14 mouse cellular contexts compared by ENCODE assay signal in genomic region chr10:70138150-70138549, GRCm38 (mm10). TPM values are rescaled to one million over a fixed set of nuclear protein-coding genes. Genes with fewer than 3 reads are reported as not detected.
DNase-seq lines count a peak whose midpoint lies in the region; ATAC-seq lines count a peak whose summit lies in the region.
"Had no signal": no experiment of that assay in that cellular context is flagged by ENCODE, and none has a peak within 500 bp of the region (broad histone marks: within the 10 kb centered on the region; RNA-seq: fewer than 3 reads in every experiment).

No protein-coding gene starts in this region.

- no peak for DNase-seq in midbrain, embryonic 10.5 days (ENCODE audit: low spot score)
- peak; percentile 86 for DNase-seq in ZHBTc4 (ENCODE audit: low read depth, low spot score)
- peak; percentile 69 for DNase-seq in liver, embryonic 11.5 days (ENCODE audit: low spot score)
- DNase-seq in kidney, adult 9 months, result no peak
- no peak for DNase-seq in layer of hippocampus, adult 18-20 months (ENCODE audit: low spot score in 2 of 2)
- DNase-seq: gastrocnemius, postnatal 25 days; layer of hippocampus, adult 9-11 months; thymus, postnatal 4 days had no signal

- no peak for ATAC-seq in midbrain, embryonic 15.5 days (replicated peaks)
- peak; percentile 78 for ATAC-seq in liver, embryonic 11.5 days (replicated peaks; ENCODE audit: low FRiP score)
- peak; percentile 48; the same call in 1 of the 2 replicates for ATAC-seq in stomach, embryonic 15.5 days (ENCODE audit: insufficient read depth, low FRiP score, low read depth)
- ATAC-seq: activated CD4-positive, CD25-positive, alpha-beta regulatory T cell, adult 4 months; inflammation-experienced regulatory T-cells, adult 6 months had no signal

- WGBS in midbrain, embryonic 10.5 days, result 72% methylated on average over 8 of the region's 8 CpGs
- 73% methylated on average over 8 of the region's 8 CpGs for WGBS in midbrain, embryonic 15.5 days
- WGBS in liver, embryonic 11.5 days, result 43% methylated on average over 8 of the region's 8 CpGs
- 62% methylated on average over 8 of the region's 8 CpGs for WGBS in stomach, embryonic 15.5 days

- H3K4me3 ChIP-seq in midbrain, embryonic 10.5 days, result no peak overlapping the region
- no peak overlapping the region for H3K4me3 ChIP-seq in midbrain, embryonic 15.5 days
- no peak overlapping the region for H3K4me3 ChIP-seq in liver, embryonic 11.5 days (ENCODE audit: low read depth, low read length)
- H3K4me3 ChIP-seq in stomach, embryonic 15.5 days (replicated peaks), result no peak overlapping the region
- H3K4me3 ChIP-seq: embryonic facial prominence, embryonic 13.5 days; myocyte had no signal

- peaks cover 30% of the 10 kb centered on the region for H3K4me1 ChIP-seq in midbrain, embryonic 10.5 days
- peaks cover 19% of the 10 kb centered on the region for H3K4me1 ChIP-seq in midbrain, embryonic 15.5 days
- H3K4me1 ChIP-seq in liver, embryonic 11.5 days (replicated peaks; ENCODE audit: control insufficient read depth, insufficient read depth, low read length), result peaks cover 47% of the 10 kb centered on the region
- peaks cover 5% of the 10 kb centered on the region for H3K4me1 ChIP-seq in stomach, embryonic 15.5 days

- H3K9me3 ChIP-seq in midbrain, embryonic 10.5 days (replicated peaks), result no peaks in the 10 kb centered on the region
- H3K9me3 ChIP-seq in midbrain, embryonic 15.5 days, result no peaks in the 10 kb centered on the region
- H3K9me3 ChIP-seq in liver, embryonic 11.5 days (ENCODE audit: control insufficient read depth, low read length), result no peaks in the 10 kb centered on the region
- no peaks in the 10 kb centered on the region for H3K9me3 ChIP-seq in stomach, embryonic 15.5 days
- H3K9me3 ChIP-seq: embryonic facial prominence, embryonic 13.5 days had no signal

- no peak overlapping the region for H3K9ac ChIP-seq in midbrain, embryonic 15.5 days
- H3K9ac ChIP-seq in liver, embryonic 11.5 days (ENCODE audit: low read depth, low read length), result no peak overlapping the region
- H3K9ac ChIP-seq in stomach, embryonic 15.5 days, result no peak overlapping the region
- H3K9ac ChIP-seq: embryonic facial prominence, embryonic 13.5 days had no signal

- peak overlapping the region; percentile 82 for H3K27ac ChIP-seq in midbrain, embryonic 10.5 days (replicated peaks)
- H3K27ac ChIP-seq in midbrain, embryonic 15.5 days, result no peak overlapping the region
- H3K27ac ChIP-seq in liver, embryonic 11.5 days (ENCODE audit: low read depth, low read length), result 0 out of 2 replicates have a peak overlapping the region, but pooled peaks have one; percentile 9
- no peak overlapping the region for H3K27ac ChIP-seq in stomach, embryonic 15.5 days
- H3K27ac ChIP-seq: embryonic facial prominence, embryonic 13.5 days had no signal

- H3K27me3 ChIP-seq in midbrain, embryonic 10.5 days (ENCODE audit: low read depth, poor library complexity, severe bottlenecking), result no peaks in the 10 kb centered on the region
- no peaks in the 10 kb centered on the region for H3K27me3 ChIP-seq in midbrain, embryonic 15.5 days (replicated peaks)
- no peaks in the 10 kb centered on the region for H3K27me3 ChIP-seq in liver, embryonic 11.5 days (replicated peaks; ENCODE audit: control insufficient read depth, insufficient read depth, low read length)
- H3K27me3 ChIP-seq in stomach, embryonic 15.5 days (replicated peaks), result no peaks in the 10 kb centered on the region
- H3K27me3 ChIP-seq: embryonic facial prominence, embryonic 13.5 days had no signal

- H3K36me3 ChIP-seq in midbrain, embryonic 10.5 days, result peaks cover 25% of the 10 kb centered on the region
- no peaks in the 10 kb centered on the region; the same call in 1 of the 2 replicates for H3K36me3 ChIP-seq in midbrain, embryonic 15.5 days (replicated peaks)
- peaks cover 7% of the 10 kb centered on the region; the same call in 1 of the 2 replicates for H3K36me3 ChIP-seq in liver, embryonic 11.5 days (ENCODE audit: control insufficient read depth, insufficient read depth, low read length)
- peaks cover 6% of the 10 kb centered on the region; the same call in 1 of the 2 replicates for H3K36me3 ChIP-seq in stomach, embryonic 15.5 days

- H3K4me2 ChIP-seq in midbrain, embryonic 15.5 days, result no peak overlapping the region
- peak overlapping the region; percentile 31; the same call in 1 of the 2 replicates for H3K4me2 ChIP-seq in liver, embryonic 11.5 days
- no peak overlapping the region; the same call in 1 of the 2 replicates for H3K4me2 ChIP-seq in stomach, embryonic 15.5 days
- H3K4me2 ChIP-seq: embryonic facial prominence, embryonic 13.5 days had no signal

RNA-seq across cellular contexts. Expression of gene Ccdc6, which starts 41.2 kb away (rescaled TPM):
- 19.8 and 21.3 TPM in 2 replicates for polyA plus RNA-seq in midbrain, embryonic 10.5 days (2016; fragmentation: Nextera tagmentation; extraction: Ambion mirVana)
- polyA plus RNA-seq in midbrain, embryonic 15.5 days (2015; fragmentation: Nextera tagmentation; extraction: Ambion mirVana), result 23.3 and 25.3 TPM in 2 replicates
- 18.8 and 19.1 TPM in 2 replicates for polyA plus RNA-seq in liver, embryonic 11.5 days (2014; fragmentation: Nextera tagmentation; extraction: Ambion mirVana)
- polyA plus RNA-seq in stomach, embryonic 15.5 days (2015; fragmentation: Nextera tagmentation; extraction: Ambion mirVana), result 13.7 and 15.9 TPM in 2 replicates
- total RNA-seq in layer of hippocampus, adult 18-20 months (2021), result 10 to 100 TPM; 72.0 to 73.6 TPM

Comparison
In these comparisons a context has a peak if more than half of its experiments do, and no peak if none do; other contexts are left out.
1. H3K27ac ChIP-seq: peak in midbrain, embryonic 10.5 days (single experiment) and liver, embryonic 11.5 days (single experiment); none in midbrain, embryonic 15.5 days (single experiment) and stomach, embryonic 15.5 days (single experiment).
2. DNase-seq: peak in ZHBTc4 (single experiment) and liver, embryonic 11.5 days (single experiment); none in midbrain, embryonic 10.5 days (single experiment), kidney, adult 9 months (single experiment) and layer of hippocampus, adult 18-20 months (0 of 2).